Mouse (Mus musculus): ENCODE data around the gene Slc4a1. TPM values are rescaled to one million over a fixed set of nuclear protein-coding genes. Genes with fewer than 3 reads are reported as not detected.

Gene Slc4a1
- polyA plus RNA-seq (2012; rRNA removed) = 0.25 TPM in 2 replicates

GRCm38 (mm10) chr11:102366103-102366502 is at the start of gene Slc4a1:
TSS of gene Slc4a1 (minus strand) at chr11:102366203.

GRCm38 (mm10) chr11:102407834-102408215 is 41.8 kb upstream of the Slc4a1 start, which contains the start of gene Slc25a39:
TSS of gene Slc25a39 (minus strand) at chr11:102407946.

GRCm38 (mm10) chr11:102393238-102393634 is 27.2 kb upstream of the Slc4a1 start, which contains the start of gene Rundc3a:
TSS of gene Rundc3a (plus strand) at chr11:102393403.

GRCm38 (mm10) chr11:102319410-102319792 is 46.6 kb downstream of the Slc4a1 start, which contains the start of gene Ubtf:
TSS of gene Ubtf (minus strand) at chr11:102319742.

Other genes starting within 250 kb of the Slc4a1 start
- gene Nags, start 220.7 kb downstream of the Slc4a1 start, polyA plus RNA-seq (2012; rRNA removed) = 0.08 and 0.16 TPM in 2 replicates
- gene Tmem101, start 209.8 kb downstream of the Slc4a1 start, polyA plus RNA-seq (2012; rRNA removed) = 35.4 and 38.9 TPM in 2 replicates
- 39.0 and 39.7 TPM in 2 replicates for gene Lsm12, start 180.9 kb downstream of the Slc4a1 start, polyA plus RNA-seq (2012; rRNA removed)
- 50.9 and 52.7 TPM in 2 replicates for gene G6pc3, start 176.6 kb downstream of the Slc4a1 start, polyA plus RNA-seq (2012; rRNA removed)
- 94.4 and 132 TPM in 2 replicates for gene Hdac5, start 136.0 kb downstream of the Slc4a1 start, polyA plus RNA-seq (2012; rRNA removed)
- gene BC030867, start 117.3 kb downstream of the Slc4a1 start, polyA plus RNA-seq (2012; rRNA removed) = 2.3 and 2.4 TPM in 2 replicates
- gene Asb16, start 97.5 kb downstream of the Slc4a1 start, polyA plus RNA-seq (2012; rRNA removed) = 1.0 and 1.2 TPM in 2 replicates
- gene Tmub2, start 81.3 kb downstream of the Slc4a1 start, polyA plus RNA-seq (2012; rRNA removed) = 77.8 and 79.8 TPM in 2 replicates
- gene Atxn7l3, start 69.6 kb downstream of the Slc4a1 start, polyA plus RNA-seq (2012; rRNA removed) = 106 and 114 TPM in 2 replicates
- 68.0 and 70.0 TPM in 2 replicates for gene Ubtf, start 46.5 kb downstream of the Slc4a1 start, polyA plus RNA-seq (2012; rRNA removed)
- gene Rundc3a, start 27.2 kb upstream of the Slc4a1 start, polyA plus RNA-seq (2012; rRNA removed) = 256 and 280 TPM in 2 replicates
- 84.9 and 86.1 TPM in 2 replicates for gene Slc25a39, start 41.7 kb upstream of the Slc4a1 start, polyA plus RNA-seq (2012; rRNA removed)
- gene Grn, start 64.1 kb upstream of the Slc4a1 start, polyA plus RNA-seq (2012; rRNA removed) = 34.8 and 40.1 TPM in 2 replicates
- 190 and 226 TPM in 2 replicates for gene Fam171a2, start 81.5 kb upstream of the Slc4a1 start, polyA plus RNA-seq (2012; rRNA removed)
- gene Itga2b, start 103.9 kb upstream of the Slc4a1 start, polyA plus RNA-seq (2012; rRNA removed) = 6.3 and 7.6 TPM in 2 replicates
- 45.7 and 48.0 TPM in 2 replicates for gene Gpatch8, start 190.2 kb upstream of the Slc4a1 start, polyA plus RNA-seq (2012; rRNA removed)
- 4.1 and 4.4 TPM in 2 replicates for gene Gm11627, start 213.3 kb upstream of the Slc4a1 start, polyA plus RNA-seq (2012; rRNA removed)
- 15.1 and 15.5 TPM in 2 replicates for gene Fzd2, start 238.2 kb upstream of the Slc4a1 start, polyA plus RNA-seq (2012; rRNA removed)